Mouse (Mus musculus) CH12.LX (cell line): ENCODE data around the gene Uts2b. TPM values are rescaled to one million over a fixed set of nuclear protein-coding genes. Genes with fewer than 3 reads are reported as not detected.
"Not testable (repeated sequence)": the region's sequence is repeated elsewhere in the genome, so short reads cannot be mapped to it uniquely, and the experiment has no call there.

Experiments
- DNase-seq: peaks from one replicate; pipeline ENCODE4 v3.0.0-alpha.2; 2013; ENCODE audit errors: extremely low read depth
- H3K27ac ChIP-seq: 2 replicates; pipeline ENCODE4 v1.5.1; 2012; ENCODE audit warnings: low read depth, mild to moderate bottlenecking, control low read depth, moderate library complexity; ENCODE audit not compliant: insufficient read depth
- H3K27me3 ChIP-seq: replicated peaks from 2 replicates; pipeline ENCODE3; 2012; ENCODE audit warnings: inconsistent platforms
- H3K36me3 ChIP-seq, 2 experiments: replicated peaks in 1 of 2; 2 replicates each; pipeline versions ENCODE3 to v1.6.1; 2012; ENCODE audit warnings: inconsistent platforms in 1 of 2, low read length in 1 of 2, mild to moderate bottlenecking in 1 of 2, mixed read lengths in 1 of 2, moderate library complexity in 1 of 2; ENCODE audit not compliant: control insufficient read depth in 1 of 2, insufficient read depth in 1 of 2
- H3K4me1 ChIP-seq, 2 experiments: 2 replicates each; pipeline ENCODE4 v1.6.1; 2012; ENCODE audit warnings: inconsistent platforms in 1 of 2, moderate library complexity in 1 of 2; ENCODE audit not compliant: insufficient read depth in 2 of 2, control insufficient read depth in 1 of 2
- H3K4me2 ChIP-seq: 2 replicates; pipeline ENCODE4 v1.6.1; 2012; ENCODE audit warnings: low read depth, mild to moderate bottlenecking, control low read depth; ENCODE audit not compliant: poor library complexity, insufficient read depth, severe bottlenecking
- H3K4me3 ChIP-seq, 3 experiments: fragments of 150-350 bp in 1 of 3; sonication (generic) in 1 of 3; replicated peaks in 1 of 3; 2 replicates each; pipeline versions ENCODE3 to v1.5.1; 2011 to 2012; ENCODE audit warnings: low read depth in 2 of 3, low read length in 2 of 3, mild to moderate bottlenecking in 2 of 3, moderate library complexity in 2 of 3, control low read depth in 1 of 3, improper control_type of control experiment in 1 of 3, inconsistent platforms in 1 of 3, mixed read lengths in 1 of 3; ENCODE audit not compliant: poor library complexity in 1 of 3
- H3K79me2 ChIP-seq: replicated peaks from 2 replicates; pipeline ENCODE4 v1.6.1; 2012; ENCODE audit warnings: mild to moderate bottlenecking, moderate library complexity; ENCODE audit not compliant: control insufficient read depth, poor library complexity, insufficient read depth, severe bottlenecking; ENCODE audit errors: extremely low read depth
- H3K9ac ChIP-seq: 2 replicates; pipeline ENCODE4 v1.6.1; 2012; ENCODE audit warnings: low read depth, mild to moderate bottlenecking, control low read depth, moderate library complexity; ENCODE audit not compliant: insufficient read depth
- H3K9me3 ChIP-seq: replicated peaks from 2 replicates; pipeline ENCODE3; 2012; ENCODE audit warnings: low read length, inconsistent platforms, mixed read lengths
- dilution Hi-C: fragments of 300-500 bp; cut with MboI; formaldehyde crosslinking; loops from 2 replicates; pipeline ENCODE4 v1.14.3; 2020; ENCODE audit warnings: low sequenced_read_pairs; ENCODE audit not compliant: extremely low pct_unique_long_range_greater_than_20kb, extremely low pct_ligation_motif_present
- in situ Hi-C: fragments of 300-500 bp; cut with MboI; formaldehyde crosslinking; loops from 3 replicates; pipeline ENCODE4 v1.14.3; 2019; ENCODE audit warnings: low sequenced_read_pairs, low pct_ligation_motif_present, low pct_unique_long_range_greater_than_20kb, mixed read lengths
- polyA plus RNA-seq: library from polyadenylated mRNA; unstranded; fragments of >175 nt; gene quantifications from 2 replicates; pipeline ENCODE4 v1.2.1, GENCODE M21; 2012; ENCODE audit warnings: low read depth; ENCODE audit not compliant: insufficient read length
- total RNA-seq, 2 experiments: library from RNA; depleted of rRNA; stranded (reverse); fragments of 300-350 nt in 1 of 2; fragments of >200 nt in 1 of 2; gene quantifications; 2 replicates each; pipeline ENCODE4 v1.2.3; 2012 to 2014

The Uts2b gene
- total and polyA plus RNA-seq, 3 experiments, result 0.38 to 0.51 TPM; not detected in 1

DNA sequence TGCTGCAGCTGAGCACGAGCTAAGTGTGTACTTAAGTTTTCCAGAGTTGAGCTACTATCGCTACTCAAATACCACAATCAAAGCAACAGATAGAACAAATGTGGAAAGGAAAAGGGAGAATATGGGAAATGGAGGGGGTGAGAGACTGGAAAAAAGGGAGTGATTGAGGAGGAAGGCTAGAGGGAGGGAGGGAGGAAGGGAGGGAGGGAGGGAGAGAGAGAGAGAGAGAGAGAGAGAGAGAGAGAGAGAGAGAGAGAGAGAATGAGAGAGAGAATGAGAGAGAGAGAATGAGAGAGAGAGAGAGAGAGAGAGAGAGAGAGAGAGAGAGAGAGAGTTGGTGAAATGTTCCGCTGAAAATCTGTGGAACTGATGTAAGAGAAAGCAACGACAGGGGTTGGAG, 62.9 kb downstream of the Uts2b start, which contains the start of gene Ostn:
Gene Ostn (plus strand): TSS at position 301 of the 400 bp plus-strand sequence.
- H3K79me2 ChIP-seq, DNase-seq, dilution Hi-C loops, H3K4me2 ChIP-seq, H3K4me3 ChIP-seq, H3K9me3 ChIP-seq, H3K4me1 ChIP-seq, H3K27ac ChIP-seq, H3K36me3 ChIP-seq, H3K27me3 ChIP-seq, in situ Hi-C loops: not testable (repeated sequence)
- H3K9ac ChIP-seq, result 0 out of 2 replicates have a peak within 1 kb of the TSS, but pooled peaks have one; percentile 6

Other genes with a start within 250 kb of the Uts2b start
- gene Ostn, start 62.8 kb downstream of the Uts2b start, total RNA-seq (2012; rRNA removed), result 0.50 and 1.7 TPM in 2 replicates
- gene Ostn, start 62.8 kb downstream of the Uts2b start, total RNA-seq (2014; rRNA removed), result 1.0 and 1.2 TPM in 2 replicates
- 0.67 TPM in 1 of 2 replicates, not detected in the other for gene Ostn, start 62.8 kb downstream of the Uts2b start, polyA plus RNA-seq
- gene Ccdc50, start 18.6 kb upstream of the Uts2b start, total RNA-seq (2012; rRNA removed), result 188 and 203 TPM in 2 replicates
- gene Ccdc50, start 18.6 kb upstream of the Uts2b start, total RNA-seq (2014; rRNA removed), result 243 and 258 TPM in 2 replicates
- gene Ccdc50, start 18.6 kb upstream of the Uts2b start, polyA plus RNA-seq, result 261 and 307 TPM in 2 replicates